In genomic region chr17:31808082-31808875, GRCm38 (mm10) we compare ENCODE assay signal across 8 mouse cellular contexts. TPM values are rescaled to one million over a fixed set of nuclear protein-coding genes. Genes with fewer than 3 reads are reported as not detected.
DNase-seq lines count a peak whose midpoint lies in the region; ATAC-seq and TF ChIP-seq lines count a peak whose summit lies in the region.
"Had no signal": no experiment of that assay in that cellular context is flagged by ENCODE, and none has a peak within 500 bp of the region (broad histone marks: within the 10 kb centered on the region; RNA-seq: fewer than 3 reads in every experiment).

No protein-coding gene starts in this region.

- H3K36me3 ChIP-seq in liver, postnatal 0 days (replicated peaks; ENCODE audit: insufficient read depth, low read length) = no peaks in the 10 kb centered on the region
- no peaks in the 10 kb centered on the region for H3K36me3 ChIP-seq in stomach, embryonic 14.5 days (ENCODE audit: control insufficient read depth, insufficient read depth, low read length)
- H3K36me3 ChIP-seq: liver, embryonic 15.5 days had no signal

- TF ChIP-seq EP300 in liver, postnatal 0 days (IDR thresholded peaks at IDR 0.05; ENCODE audit: low read depth) = no peak

- H3K27me3 ChIP-seq in liver, postnatal 0 days (ENCODE audit: insufficient read depth, low read length) = no peaks in the 10 kb centered on the region
- no peaks in the 10 kb centered on the region for H3K27me3 ChIP-seq in stomach, embryonic 14.5 days (ENCODE audit: control insufficient read depth, insufficient read depth, low read length)
- H3K27me3 ChIP-seq: liver, embryonic 15.5 days had no signal

- no peak for TF ChIP-seq CTCF in liver, postnatal 0 days (IDR thresholded peaks at IDR 0.05; ENCODE audit: low read depth)

- no peak overlapping the region for H3K27ac ChIP-seq in liver, postnatal 0 days (ENCODE audit: low read depth)
- no peak overlapping the region for H3K27ac ChIP-seq in stomach, embryonic 14.5 days (ENCODE audit: low read length)
- H3K27ac ChIP-seq: liver, embryonic 15.5 days had no signal

- no peak for DNase-seq in liver, postnatal 0 days
- DNase-seq in liver (no peak), R1 (ENCODE audit: low read depth, low spot score) (peak; percentile 99)
- DNase-seq in kidney, adult 18-20 months = peak; percentile 33
- DNase-seq in spleen, adult 18-20 months = no peak

- 55% methylated on average over 10 of the region's 10 CpGs for WGBS in liver, postnatal 0 days (ENCODE audit: insufficient replicate concordance)
- WGBS in stomach, embryonic 14.5 days = 52% methylated on average over 10 of the region's 10 CpGs

- ATAC-seq in liver, postnatal 0 days = peak; percentile 44; the same call in 1 of the 2 replicates
- peak; percentile 21; the same call in 1 of the 2 replicates for ATAC-seq in stomach, embryonic 14.5 days (ENCODE audit: insufficient number of reproducible peaks, insufficient read depth, low FRiP score, low read depth)
- ATAC-seq in activated CD4-positive, CD25-positive, alpha-beta regulatory T cell, adult 4 months = no peak

- no peak overlapping the region for H3K4me3 ChIP-seq in liver, postnatal 0 days (ENCODE audit: low read depth, low read length)
- H3K4me3 ChIP-seq in stomach, embryonic 14.5 days (ENCODE audit: low read depth, low read length) = no peak overlapping the region
- H3K4me3 ChIP-seq: liver, embryonic 15.5 days had no signal

- H3K4me2 ChIP-seq in liver, postnatal 0 days (ENCODE audit: low read depth, low read length) = no peak overlapping the region
- H3K4me2 ChIP-seq in stomach, embryonic 14.5 days (replicated peaks; ENCODE audit: low read depth, low read length) = no peak overlapping the region
- H3K4me2 ChIP-seq: liver, embryonic 15.5 days had no signal

- no peaks in the 10 kb centered on the region for H3K9me3 ChIP-seq in liver, postnatal 0 days (ENCODE audit: low read length)
- no peaks in the 10 kb centered on the region for H3K9me3 ChIP-seq in stomach, embryonic 14.5 days (ENCODE audit: control insufficient read depth, low read depth, low read length)
- H3K9me3 ChIP-seq: liver, embryonic 15.5 days had no signal

- H3K9ac ChIP-seq in liver, postnatal 0 days (replicated peaks) = no peak overlapping the region
- no peak overlapping the region for H3K9ac ChIP-seq in stomach, embryonic 14.5 days (replicated peaks; ENCODE audit: low read depth, low read length)
- H3K9ac ChIP-seq: liver, embryonic 15.5 days had no signal

- peaks cover 8% of the 10 kb centered on the region for H3K4me1 ChIP-seq in liver, postnatal 0 days (ENCODE audit: insufficient read depth)
- peaks cover 9% of the 10 kb centered on the region; the same call in 1 of the 2 replicates for H3K4me1 ChIP-seq in stomach, embryonic 14.5 days (ENCODE audit: control insufficient read depth, insufficient read depth, low read length)

RNA-seq across cellular contexts. Expression of gene Sik1, which starts 47.3 kb away (rescaled TPM):
- polyA plus RNA-seq in liver, postnatal 0 days (2015; fragmentation: Nextera tagmentation; extraction: Ambion mirVana) = 7.8 and 8.1 TPM in 2 replicates
- 19.7 and 20.8 TPM in 2 replicates for polyA plus RNA-seq in stomach, embryonic 14.5 days (2014; fragmentation: Nextera tagmentation; extraction: Ambion mirVana)
- polyA plus RNA-seq in activated CD4-positive, CD25-positive, alpha-beta regulatory T cell, adult 4 months (2017; shearing (Covaris generic)) = 1 to 10 TPM; 3.2 to 4.1 TPM

Comparison
In these comparisons a context has a peak if more than half of its experiments do, and no peak if none do; other contexts are left out.
1. DNase-seq: peak in R1 (single experiment) and kidney, adult 18-20 months (single experiment); none in liver, postnatal 0 days (single experiment), liver (single experiment) and spleen, adult 18-20 months (0 of 2).